Mouse (Mus musculus) ES-Bruce4 (cell line): ENCODE data around the gene Mark3.

Source experiments
- EP300 ChIP-seq: IDR thresholded peaks from 2 replicates; pipeline ENCODE4 v1.6.1; 2011; ENCODE audit warnings: low read depth, low read length; ENCODE audit not compliant: insufficient read depth
- POLR2A ChIP-seq: IDR thresholded peaks from one replicate; pipeline ENCODE4 v1.8.1; 2011; ENCODE audit warnings: low read length; ENCODE audit not compliant: insufficient read depth

- TF ChIP-seq EP300, result no peak
- no peak for TF ChIP-seq POLR2A
These were observed 118.6 kb downstream of the Mark3 start for GRCm38 (mm10) chr12:111692899-111693298.
